Mouse (Mus musculus) kidney, adult 2 months (tissue): ENCODE data around the gene Coch. TPM values are rescaled to one million over a fixed set of nuclear protein-coding genes. Genes with fewer than 3 reads are reported as not detected.

Source experiments
- DNase-seq: peaks from one replicate; pipeline ENCODE4 v3.0.0; 2021
- H3K27ac ChIP-seq: fragments of 200-500 bp; 2 replicates; pipeline ENCODE4 v1.5.1; 2012; ENCODE audit warnings: low read depth, low read length, control low read depth, inconsistent platforms; ENCODE audit not compliant: insufficient read depth
- H3K27me3 ChIP-seq: fragments of 200-500 bp; replicated peaks from 2 replicates; pipeline ENCODE4 v1.6.1; 2012; ENCODE audit warnings: mild to moderate bottlenecking, moderate library complexity, low read length, inconsistent platforms; ENCODE audit not compliant: control insufficient read depth, insufficient read depth
- H3K36me3 ChIP-seq: fragments of 200-500 bp; 2 replicates; pipeline ENCODE4 v1.6.1; 2012; ENCODE audit warnings: mild to moderate bottlenecking, moderate library complexity, low read length, inconsistent platforms; ENCODE audit not compliant: control insufficient read depth, insufficient read depth
- H3K4me1 ChIP-seq: fragments of 200-500 bp; 2 replicates; pipeline ENCODE4 v1.6.1; 2011; ENCODE audit warnings: low read length; ENCODE audit not compliant: control insufficient read depth, insufficient read depth
- H3K4me3 ChIP-seq: fragments of 200-500 bp; 2 replicates; pipeline ENCODE4 v1.5.1; 2011; ENCODE audit warnings: mild to moderate bottlenecking, low read depth, low read length, control low read depth; ENCODE audit not compliant: insufficient read depth
- CTCF ChIP-seq: fragments of 200-500 bp; conservative IDR thresholded peaks from 2 replicates; pipeline ENCODE4 v1.5.1; 2011; ENCODE audit warnings: low read depth, mild to moderate bottlenecking, control low read depth, low read length, moderate library complexity, mixed read lengths; ENCODE audit not compliant: insufficient read depth, insufficient read length
- POLR2A ChIP-seq: fragments of 200-500 bp; IDR thresholded peaks from one replicate; pipeline ENCODE4 v1.6.1; 2011; ENCODE audit warnings: low read depth, low read length, control low read depth
- WGBS: fragments of 180-500 bp; shearing (Covaris S2); methylation state at CpG from one replicate; pipeline ENCODE4 v1.1.7; 2018; 5-methylcytosine and 5-hydroxymethylcytosine counted together
- polyA plus RNA-seq: library from polyadenylated mRNA; depleted of rRNA; stranded (reverse); fragments of >200 nt; gene quantifications from 2 replicates; pipeline ENCODE4 v1.2.3, GENCODE M21; 2012

Gene Coch
- polyA plus RNA-seq, 1 experiment, result 3.2 TPM

GRCm38 (mm10) chr12:51589263-51589662 lies 3.9 kb upstream of the Coch start:
- no peak for DNase-seq
- TF ChIP-seq POLR2A, result no peak
- no peak for TF ChIP-seq CTCF
- 84% methylated on average over 5 of the region's 5 CpGs for WGBS
- no peaks in the 10 kb centered on the region for H3K4me1 ChIP-seq
- peaks cover 2% of the 10 kb centered on the region; the same call in 1 of the 2 replicates for H3K27me3 ChIP-seq
- H3K27ac ChIP-seq, result no peak overlapping the region
- no peak overlapping the region for H3K4me3 ChIP-seq
- H3K36me3 ChIP-seq, result no peaks in the 10 kb centered on the region

DNA sequence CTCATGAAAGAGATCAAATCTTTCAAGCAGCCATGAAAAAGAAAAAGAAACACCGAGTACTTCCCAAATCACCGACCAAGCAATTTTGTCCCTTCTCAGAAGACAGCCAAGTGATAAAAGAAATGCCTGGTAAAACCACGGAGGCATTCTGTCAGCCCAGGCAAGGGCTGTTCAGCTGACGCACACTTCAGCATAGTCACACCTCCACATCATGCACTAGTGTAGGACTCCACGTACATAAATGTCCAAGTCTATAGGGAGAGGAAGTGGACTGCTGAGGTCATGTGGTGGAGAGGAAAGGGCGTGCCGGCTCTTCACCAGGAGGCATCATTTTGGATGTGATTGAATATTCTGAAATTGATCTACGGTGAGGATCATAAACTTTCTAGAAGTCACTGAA lies 1.2 kb upstream of the Coch start:
- TF ChIP-seq CTCF (no peak), POLR2A (no peak)
- DNase-seq, result no peak
- Histone ChIP-seq H3K4me3 (no peak overlapping the region), H3K27me3 (peaks cover 1% of the 10 kb centered on the region; the same call in 1 of the 2 replicates), H3K27ac (no peak overlapping the region), H3K4me1 (no peaks in the 10 kb centered on the region), H3K36me3 (no peaks in the 10 kb centered on the region)
- WGBS, result 61% methylated on average over 8 of the region's 8 CpGs

GRCm38 (mm10) chr12:51592888-51593228 lies 283 bp upstream of the Coch start:
- no peak for DNase-seq
- Histone ChIP-seq H3K4me1 (no peaks in the 10 kb centered on the region), H3K4me3 (peak overlapping the region; percentile 54; the same call in 1 of the 2 replicates), H3K27ac (no peak overlapping the region), H3K36me3 (no peaks in the 10 kb centered on the region), H3K27me3 (peaks cover 1% of the 10 kb centered on the region; the same call in 1 of the 2 replicates)
- TF ChIP-seq CTCF, result no peak
- TF ChIP-seq POLR2A, result no peak
- 4% methylated on average over 20 of the region's 21 CpGs for WGBS

GRCm38 (mm10) chr12:51594030-51594470 lies 909 bp downstream of the Coch start:
- 2% methylated on average over 18 of the region's 18 CpGs for WGBS
- H3K27me3 ChIP-seq, result 0 out of 2 replicates have a peak, but pooled peaks cover 1% of the 10 kb centered on the region
- H3K4me1 ChIP-seq, result no peaks in the 10 kb centered on the region
- peak overlapping the region; percentile 54 for H3K4me3 ChIP-seq
- TF ChIP-seq POLR2A (no peak), CTCF (no peak)
- no peaks in the 10 kb centered on the region for H3K36me3 ChIP-seq
- no peak overlapping the region for H3K27ac ChIP-seq
- DNase-seq, result no peak

- TF ChIP-seq POLR2A (no peak), CTCF (no peak)
- no peaks in the 10 kb centered on the region for H3K4me1 ChIP-seq
- DNase-seq, result no peak
- 99% methylated on average over 10 of the region's 10 CpGs for WGBS
- no peak overlapping the region for H3K4me3 ChIP-seq
- no peak overlapping the region for H3K27ac ChIP-seq
- no peaks in the 10 kb centered on the region; the same call in 1 of the 2 replicates for H3K36me3 ChIP-seq
- H3K27me3 ChIP-seq, result no peaks in the 10 kb centered on the region; the same call in 1 of the 2 replicates
Measured at GRCm38 (mm10) chr12:51603306-51603705, 10.2 kb downstream of the Coch start.

DNA sequence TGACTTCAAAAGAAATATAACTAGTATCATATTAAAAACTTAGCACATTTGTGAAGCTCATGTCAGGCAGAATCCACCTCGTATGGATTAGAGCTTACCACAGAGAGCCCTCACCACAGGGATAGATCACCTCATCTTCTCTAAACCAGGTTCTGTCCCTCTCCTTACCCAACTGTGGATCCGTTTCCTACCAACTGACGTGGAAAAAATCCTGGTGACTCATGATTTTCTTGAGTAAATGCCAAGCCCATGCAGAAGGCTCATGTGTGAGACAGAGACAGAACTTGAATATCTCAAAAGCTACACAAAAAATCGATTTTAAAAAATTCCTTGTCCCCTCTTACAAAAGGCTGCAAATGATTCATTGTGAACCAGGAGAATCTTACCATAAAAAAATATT lies 13.0 kb downstream of the Coch start:
- H3K4me1 ChIP-seq, result no peaks in the 10 kb centered on the region
- peaks cover 6% of the 10 kb centered on the region for H3K36me3 ChIP-seq
- no peak for DNase-seq
- TF ChIP-seq CTCF, result no peak
- TF ChIP-seq POLR2A, result no peak
- no peak overlapping the region for H3K4me3 ChIP-seq
- 84% methylated on average over 4 of the region's 4 CpGs for WGBS
- no peaks in the 10 kb centered on the region; the same call in 1 of the 2 replicates for H3K27me3 ChIP-seq
- H3K27ac ChIP-seq, result no peak overlapping the region

DNA sequence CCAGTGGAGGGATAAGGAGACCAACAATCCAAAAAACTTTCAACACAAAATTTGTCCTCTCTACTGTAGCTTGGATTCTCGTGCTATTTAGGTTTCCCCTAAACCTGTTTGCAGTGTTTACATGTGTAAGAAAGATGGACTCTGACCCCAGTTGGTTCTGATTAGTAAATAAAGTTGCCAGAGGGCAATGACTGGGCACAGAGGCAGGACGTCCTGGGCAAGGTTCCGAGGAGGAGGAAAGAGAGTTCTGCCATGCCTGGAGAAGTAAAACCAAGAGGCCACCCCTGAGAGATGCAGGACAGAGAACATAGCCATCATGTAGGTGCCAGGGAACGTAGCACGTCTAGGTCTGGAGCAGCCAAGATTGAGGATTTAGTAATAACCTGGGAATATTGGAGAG lies 19.2 kb downstream of the Coch start:
- 64% methylated on average over 5 of the region's 5 CpGs for WGBS
- no peaks in the 10 kb centered on the region for H3K4me1 ChIP-seq
- DNase-seq, result peak; percentile 69
- no peak for TF ChIP-seq POLR2A
- TF ChIP-seq CTCF, result no peak
- H3K4me3 ChIP-seq, result no peak overlapping the region
- peaks cover 11% of the 10 kb centered on the region for H3K36me3 ChIP-seq
- H3K27me3 ChIP-seq, result no peaks in the 10 kb centered on the region
- H3K27ac ChIP-seq, result no peak overlapping the region
